Mouse (Mus musculus) ES-Bruce4 (cell line): ENCODE measurements around the gene Bves. TPM values are rescaled to one million over a fixed set of nuclear protein-coding genes. Genes with fewer than 3 reads are reported as not detected.
"Not testable (repeated sequence)": the region's sequence is repeated elsewhere in the genome, so short reads cannot be mapped to it uniquely, and the experiment has no call there.

Experiments used
- H3K27ac ChIP-seq: 2 replicates; pipeline ENCODE4 v1.5.1; 2012; ENCODE audit warnings: low read length, inconsistent platforms; ENCODE audit not compliant: insufficient read depth
- H3K27me3 ChIP-seq: 2 replicates; pipeline ENCODE4 v1.6.1; 2012; ENCODE audit warnings: mild to moderate bottlenecking, low read length, inconsistent platforms; ENCODE audit not compliant: control insufficient read depth, poor library complexity, insufficient read depth, severe bottlenecking
- H3K36me3 ChIP-seq: 2 replicates; pipeline ENCODE4 v1.6.1; 2012; ENCODE audit warnings: inconsistent platforms, mild to moderate bottlenecking, low read length, moderate library complexity; ENCODE audit not compliant: control insufficient read depth, poor library complexity, insufficient read depth, severe bottlenecking
- H3K4me1 ChIP-seq: one replicate; pipeline ENCODE4 v1.8.1; 2011; ENCODE audit warnings: low read length; ENCODE audit not compliant: control insufficient read depth, insufficient read depth
- H3K4me3 ChIP-seq: 2 replicates; pipeline ENCODE4 v1.5.1; 2011; ENCODE audit warnings: low read depth, mild to moderate bottlenecking, low read length
- H3K9ac ChIP-seq: 2 replicates; pipeline ENCODE4 v1.6.1; 2012; ENCODE audit warnings: low read depth, mild to moderate bottlenecking, inconsistent platforms; ENCODE audit not compliant: poor library complexity, severe bottlenecking
- H3K9me3 ChIP-seq: replicated peaks from 2 replicates; pipeline ENCODE4 v1.6.1; 2012; ENCODE audit warnings: mild to moderate bottlenecking, low read length, inconsistent platforms; ENCODE audit not compliant: control insufficient read depth, poor library complexity, insufficient read depth, severe bottlenecking
- CTCF ChIP-seq: IDR thresholded peaks from one replicate; pipeline ENCODE4 v1.8.1; 2011; ENCODE audit warnings: low read depth, low read length
- EP300 ChIP-seq: IDR thresholded peaks from 2 replicates; pipeline ENCODE4 v1.6.1; 2011; ENCODE audit warnings: low read depth, low read length; ENCODE audit not compliant: insufficient read depth
- POLR2A ChIP-seq: IDR thresholded peaks from one replicate; pipeline ENCODE4 v1.8.1; 2011; ENCODE audit warnings: low read length; ENCODE audit not compliant: insufficient read depth
- polyA plus RNA-seq: library from polyadenylated mRNA; stranded (reverse); fragments of >200 nt; gene quantifications from 2 replicates; pipeline ENCODE4 v1.2.4, GENCODE M21; 2011; ENCODE audit warnings: low read depth; ENCODE audit not compliant: missing spikeins, insufficient read depth, insufficient read length

Bves gene
- polyA plus RNA-seq, 1 experiment = 0.78 TPM

DNA sequence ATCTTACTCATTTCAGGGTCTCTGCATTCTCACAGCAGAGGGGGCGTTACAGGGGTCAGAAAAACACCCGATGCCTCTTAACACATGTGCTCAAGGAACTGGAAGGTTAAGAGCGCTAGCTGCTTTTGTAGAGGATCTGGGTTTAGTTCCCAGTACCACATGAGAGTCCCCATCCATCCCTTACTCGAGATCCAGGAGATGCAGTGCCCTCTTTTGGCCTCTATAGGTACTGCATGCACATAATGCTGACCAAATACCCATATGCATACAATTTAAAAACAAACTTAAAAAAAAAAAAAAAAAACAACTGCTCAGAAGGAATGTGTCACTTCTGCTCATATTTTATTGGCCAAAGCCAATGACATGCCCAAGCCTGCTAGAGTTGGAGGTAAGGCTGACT is 8.8 kb downstream of the Bves start:
- H3K27ac ChIP-seq = no peak overlapping the region
- H3K4me1 ChIP-seq = no peaks in the 10 kb centered on the region
- TF ChIP-seq POLR2A (no peak), EP300 (no peak), CTCF (no peak)
- no peaks in the 10 kb centered on the region for H3K9me3 ChIP-seq
- H3K4me3 ChIP-seq = no peak overlapping the region
- no peak overlapping the region for H3K9ac ChIP-seq
- no peaks in the 10 kb centered on the region for H3K36me3 ChIP-seq
- no peaks in the 10 kb centered on the region for H3K27me3 ChIP-seq

DNA sequence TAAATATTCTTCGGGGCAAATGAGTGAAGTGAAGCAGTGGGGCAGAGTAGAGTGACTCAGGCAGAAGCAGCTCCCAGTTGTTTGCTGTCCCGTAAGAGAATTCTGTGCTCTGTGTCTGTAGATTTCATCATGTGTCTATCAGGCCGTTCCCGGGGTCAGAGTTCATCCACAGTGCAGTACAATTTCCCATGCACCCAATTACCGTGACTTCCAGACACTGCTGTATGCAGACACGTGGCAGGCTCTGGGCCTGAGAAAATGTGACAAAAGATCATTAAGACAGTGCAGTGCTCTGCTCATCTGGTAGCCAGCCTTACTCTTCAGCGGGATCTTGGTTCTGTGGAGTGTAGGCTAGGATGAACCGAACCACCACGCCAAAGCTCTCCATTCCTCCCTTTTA is 9.6 kb downstream of the Bves start:
- Histone ChIP-seq H3K36me3 (no peaks in the 10 kb centered on the region), H3K27ac (no peak overlapping the region), H3K4me3 (no peak overlapping the region), H3K9ac (no peak overlapping the region), H3K9me3 (no peaks in the 10 kb centered on the region), H3K27me3 (no peaks in the 10 kb centered on the region), H3K4me1 (no peaks in the 10 kb centered on the region)
- TF ChIP-seq POLR2A (no peak), EP300 (no peak), CTCF (no peak)

DNA sequence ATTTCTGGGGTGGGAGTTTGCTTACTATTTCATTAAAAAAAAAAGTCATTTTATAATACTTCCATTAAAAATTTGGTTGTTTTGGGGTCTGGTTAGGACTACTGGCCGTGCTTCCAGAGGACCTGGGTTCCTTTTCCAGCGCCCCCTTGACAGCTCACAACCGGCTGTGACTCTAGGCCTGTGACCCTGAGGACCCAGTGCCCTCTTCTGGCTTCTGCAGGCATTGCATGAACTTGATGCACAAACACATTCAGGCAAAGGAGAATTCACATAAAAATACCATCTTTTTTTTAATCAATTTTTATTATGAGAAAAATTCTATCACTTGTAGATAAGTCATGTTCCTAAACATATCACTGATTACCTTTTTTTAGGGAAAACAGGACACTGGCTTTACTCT is 12.6 kb downstream of the Bves start:
- not testable (repeated sequence) for H3K27me3 ChIP-seq, H3K4me3 ChIP-seq, H3K36me3 ChIP-seq, H3K9ac ChIP-seq, H3K27ac ChIP-seq, H3K4me1 ChIP-seq, H3K9me3 ChIP-seq
- peak; percentile 53 for TF ChIP-seq CTCF

DNA sequence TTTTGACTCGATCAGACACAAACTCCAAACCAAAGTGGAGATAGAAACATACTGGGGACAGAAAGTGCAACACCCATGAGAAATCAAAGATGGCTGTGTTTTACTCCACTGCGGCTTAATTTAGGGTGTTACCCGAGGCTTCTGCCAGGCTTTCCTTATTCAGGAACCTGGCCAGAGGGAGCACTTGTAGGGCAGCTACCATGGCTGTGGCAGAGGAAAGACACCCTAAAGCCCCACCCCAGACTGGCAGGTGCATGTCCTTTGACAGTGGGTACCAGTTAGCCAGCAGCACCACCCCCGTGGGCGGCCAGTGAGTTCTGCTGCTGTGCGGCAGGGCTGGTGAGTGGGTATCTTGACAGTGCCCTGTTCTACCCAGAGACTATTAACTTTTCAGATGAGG is 20.5 kb downstream of the Bves start:
- Histone ChIP-seq H3K4me3 (no peak overlapping the region), H3K9ac (no peak overlapping the region), H3K4me1 (no peaks in the 10 kb centered on the region), H3K36me3 (no peaks in the 10 kb centered on the region), H3K27me3 (no peaks in the 10 kb centered on the region), H3K27ac (no peak overlapping the region), H3K9me3 (no peaks in the 10 kb centered on the region)
- TF ChIP-seq POLR2A (no peak), CTCF (no peak), EP300 (no peak)

DNA sequence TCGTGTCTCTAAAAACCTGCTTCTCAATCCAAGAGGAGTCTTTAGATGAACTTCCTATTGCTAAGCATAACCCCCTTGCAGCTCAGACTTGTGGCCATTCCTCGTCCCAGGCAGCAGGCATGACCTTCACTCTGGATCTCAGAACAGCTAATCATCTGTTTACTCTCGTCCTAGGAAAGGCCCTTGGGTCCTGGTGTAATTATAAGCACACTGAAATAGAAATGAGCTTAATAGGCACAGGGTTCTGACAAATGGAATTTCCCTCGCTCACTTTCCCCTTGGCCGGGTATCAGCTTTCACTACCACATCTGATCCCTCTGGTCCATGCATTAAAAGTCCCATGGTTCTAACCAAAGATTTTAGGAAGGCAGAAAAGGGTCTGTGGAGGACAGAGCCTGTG is 27.8 kb downstream of the Bves start:
- TF ChIP-seq POLR2A (no peak), CTCF (no peak), EP300 (no peak)
- no peaks in the 10 kb centered on the region for H3K9me3 ChIP-seq
- no peaks in the 10 kb centered on the region for H3K27me3 ChIP-seq
- no peak overlapping the region for H3K9ac ChIP-seq
- H3K4me1 ChIP-seq = no peaks in the 10 kb centered on the region
- H3K27ac ChIP-seq = no peak overlapping the region
- no peak overlapping the region for H3K4me3 ChIP-seq
- no peaks in the 10 kb centered on the region for H3K36me3 ChIP-seq

DNA sequence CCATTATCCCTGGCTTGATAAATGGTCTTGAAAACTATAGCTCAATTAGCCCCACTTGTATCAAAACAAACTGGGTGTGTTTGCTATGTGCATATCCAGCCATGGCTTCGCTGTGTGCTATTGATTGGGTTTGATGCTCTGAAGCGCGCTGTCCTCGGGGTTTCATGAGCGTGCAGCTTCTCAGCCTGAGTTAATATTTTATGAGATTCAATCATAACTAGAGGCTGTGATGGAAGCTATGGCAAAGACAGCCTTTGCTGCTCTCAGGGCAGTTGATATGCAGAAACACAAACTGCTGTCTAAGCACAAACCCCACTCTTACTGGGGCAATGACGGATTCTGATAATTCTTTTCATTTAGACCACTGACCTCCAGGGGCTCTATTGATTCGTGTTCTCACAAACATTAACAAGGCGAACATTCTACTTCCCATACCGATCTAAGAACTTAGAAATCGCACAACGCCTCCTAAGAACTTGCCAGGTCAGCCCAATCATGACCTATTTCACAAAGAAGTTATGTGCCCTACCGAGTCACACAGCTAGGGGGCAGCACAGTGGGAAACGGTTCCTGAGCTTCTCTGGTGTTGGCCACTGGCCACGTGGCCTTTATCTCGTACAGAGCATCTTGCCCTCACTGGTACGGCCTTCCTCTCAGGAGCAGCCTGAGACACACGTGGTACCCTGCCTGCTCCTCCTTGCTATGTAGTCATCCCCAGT is 31.6 kb downstream of the Bves start:
- Histone ChIP-seq H3K9ac (no peak overlapping the region), H3K9me3 (no peaks in the 10 kb centered on the region), H3K36me3 (no peaks in the 10 kb centered on the region), H3K27ac (no peak overlapping the region), H3K27me3 (no peaks in the 10 kb centered on the region), H3K4me3 (no peak overlapping the region), H3K4me1 (no peaks in the 10 kb centered on the region)
- TF ChIP-seq EP300 = no peak
- TF ChIP-seq CTCF = peak; percentile 24
- TF ChIP-seq POLR2A = no peak

DNA sequence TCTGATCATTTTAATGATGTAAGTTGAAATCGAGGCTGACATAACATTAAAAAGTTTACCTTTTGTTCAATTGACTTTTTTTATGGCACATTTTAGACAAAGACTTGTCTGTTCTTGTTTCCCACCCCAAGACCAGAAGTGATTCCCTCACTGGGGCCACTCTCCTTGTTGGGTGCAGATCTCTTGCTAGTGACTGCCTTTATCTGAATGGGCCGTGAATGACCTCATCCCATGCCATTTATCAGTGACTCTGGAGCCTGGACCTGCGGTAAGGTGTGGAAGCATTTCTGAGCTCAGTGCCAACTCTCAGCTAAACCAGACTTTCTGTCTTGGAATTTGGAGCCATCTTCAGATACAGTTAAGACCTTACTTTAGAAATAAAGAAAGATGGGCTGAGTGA is 34.1 kb downstream of the Bves start:
- Histone ChIP-seq H3K4me3 (no peak overlapping the region), H3K4me1 (no peaks in the 10 kb centered on the region), H3K9me3 (no peaks in the 10 kb centered on the region), H3K9ac (no peak overlapping the region), H3K27ac (no peak overlapping the region), H3K36me3 (no peaks in the 10 kb centered on the region), H3K27me3 (no peaks in the 10 kb centered on the region)
- no peak for TF ChIP-seq EP300
- TF ChIP-seq CTCF = no peak
- no peak for TF ChIP-seq POLR2A
